Mouse (Mus musculus): Measurements from ENCODE around the gene Tfdp1. TPM values are rescaled to one million over a fixed set of nuclear protein-coding genes. Genes with fewer than 3 reads are reported as not detected.

Gene Tfdp1
- polyA plus RNA-seq, 1 experiment: 44.9 TPM

DNA sequence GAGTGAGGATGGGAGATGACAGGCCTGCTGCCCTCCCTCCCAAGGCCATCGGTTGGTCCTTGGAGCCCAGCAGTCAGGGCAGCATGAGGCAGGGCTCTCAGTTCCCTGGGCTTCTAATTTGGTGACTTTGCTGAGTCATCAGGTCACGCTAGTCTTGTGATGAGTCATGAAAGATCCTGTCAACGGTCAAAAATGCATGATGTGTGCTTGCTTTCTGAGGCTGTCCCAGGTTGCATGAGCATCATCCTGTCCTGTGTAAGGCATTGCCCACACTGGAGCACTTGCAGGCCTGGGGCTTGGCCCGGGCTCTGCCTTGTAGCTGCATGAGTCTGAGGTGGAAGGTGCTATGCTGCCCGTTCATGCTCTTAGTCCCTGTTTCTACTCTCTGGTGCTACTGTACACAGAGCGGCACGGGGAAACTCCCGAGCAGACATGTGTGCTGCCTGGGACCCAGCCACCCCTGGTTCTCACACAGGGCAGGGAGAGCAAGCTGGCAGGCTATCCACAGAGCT, 34.7 kb downstream of the Tfdp1 start:
- no peak overlapping the region for H3K27ac ChIP-seq (ENCODE audit: control insufficient read depth, insufficient read depth, low read depth, low read length)
- TF ChIP-seq CTCF (IDR thresholded peaks at IDR 0.05; ENCODE audit: control insufficient read depth, insufficient read depth, insufficient replicate concordance, low read depth, low read length) (no peak), POLR2A (IDR thresholded peaks at IDR 0.05; ENCODE audit: control insufficient read depth, low read depth, low read length) (no peak)
- no peak overlapping the region for H3K4me3 ChIP-seq (ENCODE audit: control insufficient read depth, low read depth, low read length)
- peaks cover 3% of the 10 kb centered on the region; the same call in 1 of the 2 replicates for H3K36me3 ChIP-seq (ENCODE audit: control insufficient read depth, insufficient read depth, low read length)
- H3K4me1 ChIP-seq (ENCODE audit: control insufficient read depth, insufficient read depth, low read length): no peaks in the 10 kb centered on the region
- no peaks in the 10 kb centered on the region for H3K27me3 ChIP-seq (ENCODE audit: control insufficient read depth, insufficient read depth, low read length)

DNA sequence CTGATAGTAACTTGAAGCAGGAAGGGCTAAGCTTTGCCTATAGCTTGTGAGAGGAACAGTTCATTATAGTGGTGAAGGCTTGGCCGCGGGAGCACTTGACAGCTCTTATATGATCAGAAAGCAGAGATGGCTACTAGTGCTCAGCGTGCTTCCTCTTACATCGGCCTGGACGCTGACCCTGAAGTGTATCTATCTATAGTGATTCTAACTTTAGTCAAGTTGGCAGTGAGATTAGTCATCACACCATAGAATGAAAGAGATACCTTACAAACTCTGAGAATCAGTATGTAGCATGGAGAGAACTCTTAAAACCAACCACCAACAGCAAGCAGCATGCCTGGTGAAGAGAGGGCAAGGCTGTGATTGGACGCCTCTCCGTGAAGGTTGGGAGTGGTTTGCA, 43.1 kb downstream of the Tfdp1 start:
- Histone ChIP-seq H3K4me3 (ENCODE audit: control insufficient read depth, low read depth, low read length) (no peak overlapping the region), H3K36me3 (ENCODE audit: control insufficient read depth, insufficient read depth, low read length) (no peaks in the 10 kb centered on the region), H3K27ac (ENCODE audit: control insufficient read depth, insufficient read depth, low read depth, low read length) (no peak overlapping the region), H3K4me1 (ENCODE audit: control insufficient read depth, insufficient read depth, low read length) (no peaks in the 10 kb centered on the region), H3K27me3 (ENCODE audit: control insufficient read depth, insufficient read depth, low read length) (no peaks in the 10 kb centered on the region)
- TF ChIP-seq POLR2A (IDR thresholded peaks at IDR 0.05; ENCODE audit: control insufficient read depth, low read depth, low read length): no peak
- no peak for TF ChIP-seq CTCF (IDR thresholded peaks at IDR 0.05; ENCODE audit: control insufficient read depth, insufficient read depth, insufficient replicate concordance, low read depth, low read length)

DNA sequence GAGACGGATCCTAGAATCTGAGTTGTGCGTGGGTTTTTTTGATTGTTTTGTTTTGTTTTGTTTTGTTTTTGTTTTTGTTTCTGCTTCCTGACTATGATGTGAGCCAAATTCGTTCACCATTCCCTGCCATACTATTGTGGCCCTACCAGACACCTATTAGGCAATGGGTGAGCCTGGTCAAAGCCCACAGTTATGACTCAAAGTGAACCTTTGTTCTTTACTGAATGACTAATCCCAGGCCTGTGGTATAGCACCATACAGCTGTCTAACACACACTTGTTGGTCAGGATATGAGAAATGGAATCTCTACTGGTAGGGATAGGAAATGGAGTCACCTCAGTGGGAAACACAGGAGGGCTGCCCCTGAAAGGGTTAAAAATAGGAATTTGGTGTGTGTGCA, 44.0 kb downstream of the Tfdp1 start:
- Histone ChIP-seq H3K27ac (ENCODE audit: control insufficient read depth, insufficient read depth, low read depth, low read length) (no peak overlapping the region), H3K27me3 (ENCODE audit: control insufficient read depth, insufficient read depth, low read length) (no peaks in the 10 kb centered on the region), H3K36me3 (ENCODE audit: control insufficient read depth, insufficient read depth, low read length) (no peaks in the 10 kb centered on the region), H3K4me3 (ENCODE audit: control insufficient read depth, low read depth, low read length) (no peak overlapping the region), H3K4me1 (ENCODE audit: control insufficient read depth, insufficient read depth, low read length) (no peaks in the 10 kb centered on the region)
- TF ChIP-seq POLR2A (IDR thresholded peaks at IDR 0.05; ENCODE audit: control insufficient read depth, low read depth, low read length): no peak
- TF ChIP-seq CTCF (IDR thresholded peaks at IDR 0.05; ENCODE audit: control insufficient read depth, insufficient read depth, insufficient replicate concordance, low read depth, low read length): no peak

DNA sequence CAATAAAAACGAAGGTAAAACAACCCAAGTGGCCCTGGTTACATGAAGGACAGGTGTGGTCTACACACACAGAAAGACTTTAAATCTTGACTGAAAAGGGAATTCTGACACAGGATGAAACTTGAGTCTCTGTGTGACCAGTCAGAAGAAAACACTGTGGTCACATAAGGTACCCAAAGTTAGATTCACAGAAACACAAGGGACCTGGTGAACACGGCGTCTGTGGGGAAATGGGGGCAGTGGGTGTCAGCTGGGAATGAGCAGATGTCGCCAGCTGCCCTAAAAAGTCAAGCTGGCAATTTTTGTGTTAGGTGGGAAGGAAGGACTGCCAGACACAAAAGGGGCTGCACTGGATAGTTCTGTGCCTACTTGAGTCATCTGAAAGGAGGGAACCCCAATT, 44.4 kb downstream of the Tfdp1 start:
- Histone ChIP-seq H3K4me1 (ENCODE audit: control insufficient read depth, insufficient read depth, low read length) (no peaks in the 10 kb centered on the region), H3K27ac (ENCODE audit: control insufficient read depth, insufficient read depth, low read depth, low read length) (no peak overlapping the region), H3K4me3 (ENCODE audit: control insufficient read depth, low read depth, low read length) (no peak overlapping the region), H3K27me3 (ENCODE audit: control insufficient read depth, insufficient read depth, low read length) (no peaks in the 10 kb centered on the region), H3K36me3 (ENCODE audit: control insufficient read depth, insufficient read depth, low read length) (no peaks in the 10 kb centered on the region)
- TF ChIP-seq POLR2A (IDR thresholded peaks at IDR 0.05; ENCODE audit: control insufficient read depth, low read depth, low read length) (no peak), CTCF (IDR thresholded peaks at IDR 0.05; ENCODE audit: control insufficient read depth, insufficient read depth, insufficient replicate concordance, low read depth, low read length) (no peak)

DNA sequence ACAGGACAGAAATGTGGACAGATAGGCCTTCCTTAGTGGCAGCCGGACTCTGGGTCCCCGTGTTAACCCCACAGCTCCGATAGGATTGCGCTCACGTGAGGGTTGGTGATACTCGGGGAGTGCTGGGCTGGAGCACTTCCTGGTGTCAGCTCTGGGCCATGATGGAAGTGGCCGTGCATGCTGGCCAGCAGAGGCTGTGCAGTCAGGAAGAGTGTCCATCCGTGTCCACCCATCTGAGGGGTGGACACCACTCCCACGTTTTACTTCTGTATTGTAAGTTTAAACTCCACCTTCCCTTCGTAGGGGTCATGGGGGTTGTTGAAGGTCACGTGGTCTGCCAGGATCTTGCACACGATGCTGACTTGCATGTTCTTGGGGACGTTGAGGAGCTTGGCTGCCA, 47.8 kb downstream of the Tfdp1 start:
- TF ChIP-seq POLR2A (IDR thresholded peaks at IDR 0.05; ENCODE audit: control insufficient read depth, low read depth, low read length) (no peak), CTCF (IDR thresholded peaks at IDR 0.05; ENCODE audit: control insufficient read depth, insufficient read depth, insufficient replicate concordance, low read depth, low read length) (no peak)

DNA sequence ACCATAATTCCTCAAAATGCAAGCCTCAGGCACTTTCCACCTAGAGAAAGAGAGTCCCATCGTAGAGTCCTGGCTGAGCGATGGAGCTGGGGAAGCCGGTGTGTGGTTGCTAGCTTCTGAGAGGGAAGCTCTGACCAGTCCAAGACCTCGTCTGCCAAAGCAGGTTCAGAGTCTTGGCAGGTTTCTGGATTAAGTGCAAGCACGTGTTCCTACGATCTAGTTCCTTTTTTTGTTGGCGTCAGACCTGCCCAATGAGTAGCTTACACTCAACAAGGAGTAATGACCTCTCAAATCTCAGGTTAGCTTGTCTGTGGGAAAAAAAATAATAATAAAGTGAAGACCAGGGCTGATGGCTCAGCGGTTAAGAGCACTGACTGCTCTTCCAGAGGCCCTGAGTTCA, 49.2 kb downstream of the Tfdp1 start:
- H3K4me3 ChIP-seq (ENCODE audit: control insufficient read depth, low read depth, low read length): no peak overlapping the region
- H3K4me1 ChIP-seq (ENCODE audit: control insufficient read depth, insufficient read depth, low read length): no peaks in the 10 kb centered on the region
- H3K27ac ChIP-seq (ENCODE audit: control insufficient read depth, insufficient read depth, low read depth, low read length): no peak overlapping the region
- H3K36me3 ChIP-seq (ENCODE audit: control insufficient read depth, insufficient read depth, low read length): no peaks in the 10 kb centered on the region
- TF ChIP-seq CTCF (IDR thresholded peaks at IDR 0.05; ENCODE audit: control insufficient read depth, insufficient read depth, insufficient replicate concordance, low read depth, low read length): no peak
- TF ChIP-seq POLR2A (IDR thresholded peaks at IDR 0.05; ENCODE audit: control insufficient read depth, low read depth, low read length): no peak
- H3K27me3 ChIP-seq (ENCODE audit: control insufficient read depth, insufficient read depth, low read length): no peaks in the 10 kb centered on the region

More for the DNA sequence above, 47.8 kb downstream of the Tfdp1 start:
- Histone ChIP-seq H3K4me1 (ENCODE audit: control insufficient read depth, insufficient read depth, low read length) (no peaks in the 10 kb centered on the region), H3K36me3 (ENCODE audit: control insufficient read depth, insufficient read depth, low read length) (no peaks in the 10 kb centered on the region), H3K27ac (ENCODE audit: control insufficient read depth, insufficient read depth, low read depth, low read length) (no peak overlapping the region), H3K4me3 (ENCODE audit: control insufficient read depth, low read depth, low read length) (no peak overlapping the region), H3K27me3 (ENCODE audit: control insufficient read depth, insufficient read depth, low read length) (no peaks in the 10 kb centered on the region)

DNA sequence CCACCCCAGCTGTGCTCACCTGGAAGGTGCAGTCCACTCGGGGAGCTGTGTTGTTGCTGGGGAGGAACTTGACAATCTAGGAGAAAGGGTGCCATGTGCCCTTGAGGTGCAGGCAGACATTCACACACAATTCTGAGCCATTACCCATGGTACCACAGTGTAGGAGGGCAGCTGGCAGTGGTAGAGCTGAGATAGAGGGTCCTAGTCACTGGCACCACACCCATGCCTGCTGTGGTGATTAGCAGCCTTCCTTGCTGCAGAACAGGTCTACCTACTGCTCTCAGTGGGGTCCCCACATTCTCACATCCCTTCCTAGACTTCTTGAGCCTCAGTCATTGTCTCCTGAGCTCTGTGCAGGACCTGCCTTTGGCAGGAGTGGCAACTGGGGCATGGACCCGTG, 50.2 kb downstream of the Tfdp1 start:
- no peak for TF ChIP-seq POLR2A (IDR thresholded peaks at IDR 0.05; ENCODE audit: control insufficient read depth, low read depth, low read length)
- no peak for TF ChIP-seq CTCF (IDR thresholded peaks at IDR 0.05; ENCODE audit: control insufficient read depth, insufficient read depth, insufficient replicate concordance, low read depth, low read length)
- Histone ChIP-seq H3K36me3 (ENCODE audit: control insufficient read depth, insufficient read depth, low read length) (no peaks in the 10 kb centered on the region), H3K27me3 (ENCODE audit: control insufficient read depth, insufficient read depth, low read length) (no peaks in the 10 kb centered on the region), H3K27ac (ENCODE audit: control insufficient read depth, insufficient read depth, low read depth, low read length) (no peak overlapping the region), H3K4me3 (ENCODE audit: control insufficient read depth, low read depth, low read length) (no peak overlapping the region), H3K4me1 (ENCODE audit: control insufficient read depth, insufficient read depth, low read length) (no peaks in the 10 kb centered on the region)

DNA sequence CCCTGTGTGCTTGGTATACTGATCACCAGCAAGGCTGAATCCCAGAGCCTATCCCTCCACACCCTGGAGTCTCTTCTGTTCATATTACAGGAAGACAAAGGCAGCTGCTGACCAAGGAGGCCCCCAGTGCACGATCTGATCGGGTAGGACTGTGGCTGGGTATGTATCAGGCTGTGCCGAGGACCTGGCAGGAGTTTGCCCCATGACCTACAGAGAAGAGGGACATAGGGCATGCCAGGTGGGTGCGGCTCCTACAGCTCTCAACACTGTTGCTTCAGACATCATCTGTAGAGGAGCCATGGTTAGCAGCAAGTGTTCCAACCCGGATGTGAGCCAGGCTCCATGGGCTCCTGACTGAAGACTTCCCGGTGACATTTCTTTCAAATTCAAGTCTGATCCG, 55.3 kb downstream of the Tfdp1 start:
- Histone ChIP-seq H3K27me3 (ENCODE audit: control insufficient read depth, insufficient read depth, low read length) (no peaks in the 10 kb centered on the region), H3K36me3 (ENCODE audit: control insufficient read depth, insufficient read depth, low read length) (no peaks in the 10 kb centered on the region), H3K4me3 (ENCODE audit: control insufficient read depth, low read depth, low read length) (no peak overlapping the region), H3K27ac (ENCODE audit: control insufficient read depth, insufficient read depth, low read depth, low read length) (no peak overlapping the region), H3K4me1 (ENCODE audit: control insufficient read depth, insufficient read depth, low read length) (no peaks in the 10 kb centered on the region)
- TF ChIP-seq CTCF (IDR thresholded peaks at IDR 0.05; ENCODE audit: control insufficient read depth, insufficient read depth, insufficient replicate concordance, low read depth, low read length): no peak
- no peak for TF ChIP-seq POLR2A (IDR thresholded peaks at IDR 0.05; ENCODE audit: control insufficient read depth, low read depth, low read length)

Measured in testis, adult 2 months (tissue).